Mouse (Mus musculus): ENCODE measurements at regions not wholly inside any gene's neighbourhood (a gene's known extent, or its start where the extent isn't known, plus 50 kb on each side); places are given as distances from the start of the nearest gene placed in this dataset.
"Not testable (repeated sequence)": the region's sequence is repeated elsewhere in the genome, so short reads cannot be mapped to it uniquely, and the experiment has no call there.

DNA sequence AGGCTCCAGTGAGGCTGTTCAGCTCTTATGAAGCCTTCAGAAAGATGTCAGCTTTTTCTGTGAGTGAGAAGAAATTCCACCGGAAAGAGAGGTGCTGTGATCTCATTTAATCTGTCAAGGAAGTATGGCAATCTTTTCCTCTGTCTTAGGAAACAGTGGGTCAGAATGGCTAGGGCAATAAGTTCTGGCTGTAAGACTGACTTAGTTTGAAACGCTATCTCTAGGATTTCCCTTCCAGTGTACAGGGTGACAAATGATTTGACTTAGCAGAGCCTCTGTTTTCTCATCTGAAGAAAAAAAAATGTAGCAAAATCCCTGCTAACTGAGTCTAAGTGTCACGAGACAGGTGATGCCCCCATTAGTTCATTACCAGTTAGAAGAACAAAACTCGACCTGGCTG, 181.1 kb downstream of the Csl start:
- no peak for DNase-seq (ENCODE audit: low spot score in 2 of 2)

- no peak for DNase-seq (ENCODE audit: low spot score in 2 of 2)
Measured at GRCm38 (mm10) chr10:99580191-99580590, 179.3 kb downstream of the Csl start.

- DNase-seq (ENCODE audit: low spot score in 2 of 2), result no peak
Measured at GRCm38 (mm10) chr10:99581074-99581473, 178.4 kb downstream of the Csl start.

- DNase-seq (ENCODE audit: low spot score in 2 of 2), result no peak
Measured at GRCm38 (mm10) chr10:99584855-99585254, 174.6 kb downstream of the Csl start.

DNA sequence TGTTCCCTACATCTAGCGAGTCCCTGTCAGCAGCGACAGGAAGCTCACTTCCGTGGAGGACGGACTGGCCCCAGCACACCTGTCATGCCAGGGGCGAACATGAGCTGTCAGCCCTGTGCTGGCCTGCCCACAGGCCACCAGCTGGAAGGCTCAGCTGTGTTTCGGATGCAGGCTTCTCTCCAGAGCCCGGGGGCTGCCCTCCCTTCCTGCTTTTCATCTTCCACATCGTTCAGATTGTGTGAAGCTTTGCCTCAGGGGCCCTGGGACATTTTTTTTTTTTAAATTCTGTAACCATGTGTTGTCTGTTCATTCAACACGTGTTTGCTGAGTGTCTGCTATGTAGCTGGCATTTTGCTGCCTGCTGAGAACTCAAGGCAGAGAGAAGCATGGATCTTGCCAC, 167.2 kb downstream of the Csl start:
- peak in 1 of 2 experiments; percentile 23 for DNase-seq (ENCODE audit: low spot score in 2 of 2)

GRCm38 (mm10) chr10:99595659-99596058, 163.8 kb downstream of the Csl start:
- no peak for DNase-seq (ENCODE audit: low spot score in 2 of 2)

GRCm38 (mm10) chr10:99599142-99600120, 160.0 kb downstream of the Csl start:
- not testable (repeated sequence) for DNase-seq (ENCODE audit: low spot score in 2 of 2)

DNA sequence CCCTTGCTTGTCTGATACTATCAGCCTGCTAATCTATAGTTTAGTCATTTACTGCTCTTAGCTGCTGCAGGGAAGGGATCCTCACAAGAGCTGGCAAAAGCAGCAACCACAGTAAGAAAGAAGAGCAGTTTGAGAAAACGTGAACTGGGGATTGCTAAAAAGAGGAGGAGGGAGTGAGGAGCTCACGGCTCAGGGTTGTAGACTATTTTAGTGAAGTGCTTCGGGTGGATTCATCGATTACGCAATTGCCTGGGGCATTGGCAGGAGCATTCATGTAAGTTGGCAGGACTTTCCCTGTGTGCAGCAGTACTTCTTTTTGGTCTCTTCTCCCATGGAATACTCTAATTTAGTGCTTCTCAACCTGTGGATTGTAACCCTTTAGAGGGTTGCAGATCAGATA, 157.1 kb downstream of the Csl start:
- no peak for DNase-seq (ENCODE audit: low spot score in 2 of 2)

DNA sequence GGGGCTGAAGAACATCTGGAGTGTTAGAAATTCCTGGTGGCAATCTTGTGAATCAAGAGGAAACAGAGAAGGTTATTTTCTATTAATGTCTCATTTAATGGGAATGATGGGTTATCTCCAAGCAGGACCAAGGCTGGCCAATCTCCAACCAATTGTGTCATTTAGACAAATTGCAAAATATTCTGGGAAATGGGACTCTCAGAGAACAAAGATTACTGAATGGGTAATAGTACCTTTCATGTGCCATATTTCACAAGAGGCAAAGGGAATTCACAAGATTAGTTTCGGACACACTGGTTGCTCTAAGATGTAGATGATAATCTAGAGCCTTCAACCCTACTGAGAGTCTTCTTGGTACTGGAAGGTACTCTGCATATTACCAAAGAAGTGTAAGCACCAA, 155.3 kb downstream of the Csl start:
- no peak for DNase-seq (ENCODE audit: low spot score in 2 of 2)

DNA sequence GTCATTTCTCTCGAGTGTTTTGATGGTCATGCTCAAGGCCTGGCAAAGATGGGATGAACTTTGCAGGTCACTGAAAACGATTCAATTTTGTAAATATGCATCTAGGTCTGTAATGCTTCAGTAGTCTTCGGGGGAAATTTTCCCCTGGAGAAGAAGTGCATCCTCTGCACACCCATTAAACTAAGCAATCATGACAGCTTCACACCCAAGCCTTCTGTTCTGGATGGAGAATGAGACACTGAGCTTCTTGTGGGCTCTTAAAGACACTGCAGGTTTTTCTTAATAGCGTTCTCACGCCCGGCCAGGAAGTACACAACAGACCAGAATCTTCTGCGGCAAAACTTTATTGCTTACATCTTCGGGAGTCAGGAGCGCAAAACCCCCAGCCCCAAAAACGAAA, 151.0 kb downstream of the Csl start:
- no peak for DNase-seq (ENCODE audit: low spot score in 2 of 2)

- no peak for DNase-seq (ENCODE audit: low spot score in 2 of 2)
Measured at GRCm38 (mm10) chr10:99609420-99609819, 150.0 kb downstream of the Csl start.

GRCm38 (mm10) chr10:99610890-99611289, 148.6 kb downstream of the Csl start:
- no peak for DNase-seq (ENCODE audit: low spot score in 2 of 2)

DNA sequence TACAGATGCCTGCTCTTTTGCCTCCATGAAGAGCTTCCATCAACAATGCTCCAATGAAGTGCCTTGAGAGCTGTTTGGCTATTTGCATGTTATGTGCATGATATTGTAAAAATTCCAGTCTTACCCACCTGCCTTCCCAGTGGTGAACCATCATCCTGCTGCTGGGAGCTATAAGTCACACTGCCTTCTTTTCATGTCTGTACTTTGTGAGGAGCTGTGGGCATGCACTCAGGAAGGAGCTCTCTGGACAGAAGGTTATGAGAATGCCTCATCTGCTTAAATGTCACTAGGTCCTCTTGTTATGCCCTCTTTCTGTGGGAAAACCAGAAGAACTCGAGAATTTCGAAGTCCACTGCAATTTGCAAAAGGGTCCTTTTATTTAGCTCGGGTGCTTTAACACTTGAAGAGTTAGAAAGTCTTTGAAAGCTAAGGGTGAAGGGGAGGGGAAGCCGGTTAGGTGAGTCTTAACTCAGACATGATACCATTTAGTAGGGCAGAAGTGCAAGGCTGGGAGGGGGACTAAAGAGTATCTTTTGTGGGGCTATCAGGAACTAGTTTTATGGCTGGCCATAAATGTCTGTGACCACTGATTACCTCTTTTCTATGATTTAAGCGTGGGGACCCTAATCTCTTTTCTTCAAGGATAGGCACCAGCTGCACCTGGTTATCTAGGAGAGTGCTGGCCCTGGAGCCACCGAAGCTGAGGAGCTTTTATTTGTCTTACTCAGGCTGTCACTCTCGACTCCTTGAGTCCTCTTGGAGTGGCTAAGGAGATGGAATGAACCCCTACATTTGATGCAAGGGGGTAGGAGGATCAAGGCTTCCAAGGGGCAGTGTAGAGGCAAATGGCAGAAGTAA, 144.8 kb downstream of the Csl start:
- DNase-seq (ENCODE audit: low spot score in 2 of 2), result no peak

DNA sequence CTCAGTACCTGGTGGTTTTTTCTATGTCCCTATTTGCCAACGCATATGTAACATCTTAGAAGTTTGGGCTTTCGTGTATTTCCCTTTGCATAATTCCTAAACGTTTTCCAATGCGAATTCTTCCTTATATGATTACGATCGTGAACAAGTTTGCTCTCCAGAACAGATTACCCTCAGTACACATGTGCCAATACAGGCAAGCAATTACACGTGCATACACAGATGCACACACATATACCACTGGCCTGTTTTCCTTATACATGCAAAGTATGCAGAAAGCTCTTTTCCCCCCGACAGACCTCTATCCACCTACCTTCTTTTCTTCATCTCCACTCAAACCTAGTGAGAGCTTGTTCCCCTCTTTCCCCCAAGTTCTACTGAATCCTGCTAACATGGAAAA, 144.1 kb downstream of the Csl start:
- no peak for DNase-seq (ENCODE audit: low spot score in 2 of 2)

DNA sequence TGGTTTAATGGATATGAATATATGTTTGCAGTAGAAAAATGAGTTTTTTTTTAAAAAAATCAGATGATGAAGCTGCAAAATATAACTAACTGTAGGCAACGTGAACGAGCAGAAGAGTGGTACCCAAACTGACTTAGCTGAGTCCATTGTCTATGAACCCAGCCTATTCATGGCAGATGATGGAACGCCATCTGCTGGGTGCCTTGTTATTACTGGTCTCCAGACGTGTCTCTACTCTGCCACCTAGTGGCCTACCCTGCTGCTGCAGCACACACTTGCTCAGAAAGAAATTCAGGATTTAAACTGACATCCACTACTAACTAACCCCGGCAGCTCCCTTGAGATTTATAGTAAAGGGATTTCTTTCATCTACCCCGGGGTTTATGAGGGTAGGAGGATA, 143.7 kb downstream of the Csl start:
- peak; percentile 64 to 89 for DNase-seq (ENCODE audit: low spot score in 2 of 2)

DNA sequence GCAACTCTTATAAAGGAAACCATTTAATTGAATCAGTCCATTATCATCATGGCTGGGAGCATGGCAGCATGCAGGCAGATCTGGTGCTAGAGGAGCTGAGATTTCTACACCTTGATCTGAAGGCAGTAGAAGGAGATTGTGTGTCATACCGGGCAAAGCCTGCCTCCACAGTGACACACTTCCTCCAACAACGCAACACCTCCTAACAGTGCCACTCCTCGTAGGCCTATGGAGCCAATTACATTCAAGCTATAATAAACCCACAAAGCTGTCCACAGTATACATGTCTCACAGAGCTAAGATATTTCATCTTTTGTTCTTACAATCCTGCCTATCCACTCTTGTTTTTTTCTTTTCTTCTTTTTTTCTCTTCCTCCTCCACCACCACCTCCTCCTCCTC, 141.8 kb downstream of the Csl start:
- DNase-seq (ENCODE audit: low spot score in 2 of 2), result no peak

DNA sequence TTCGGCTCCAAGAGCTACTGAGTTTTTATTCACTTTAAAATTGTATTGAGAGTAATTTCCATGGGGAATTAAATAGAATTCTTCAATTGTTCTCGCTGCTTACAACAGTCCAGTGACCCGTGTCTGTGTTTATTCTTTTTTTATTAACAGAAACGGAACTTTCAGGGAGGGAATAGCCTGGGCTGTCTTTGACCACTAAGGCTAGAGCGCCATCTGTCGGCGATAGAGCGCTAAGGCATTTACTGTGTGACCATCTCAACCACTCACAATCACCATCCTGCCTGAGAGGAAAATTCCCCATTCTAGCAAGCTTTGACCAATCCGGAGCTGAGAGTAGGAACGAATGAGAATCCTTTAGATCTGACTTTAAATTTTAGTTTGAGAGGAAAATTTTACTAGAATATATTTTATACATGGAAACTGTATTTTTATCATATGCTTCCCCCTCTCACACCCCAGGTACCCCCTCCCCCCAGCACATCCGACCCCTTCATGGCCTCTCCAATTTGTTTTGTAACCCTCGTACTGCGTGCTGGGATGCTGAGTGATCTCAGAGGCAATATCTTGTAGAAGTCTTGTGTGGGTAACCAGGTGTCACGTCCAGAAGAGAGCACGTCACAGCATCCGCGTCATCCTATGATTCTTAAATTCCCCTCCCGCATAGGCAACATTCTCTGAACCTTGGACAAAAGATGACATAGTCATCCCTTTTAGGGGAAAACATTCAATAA, 139.9 kb downstream of the Csl start:
- peak; percentile 52 to 76 for DNase-seq (ENCODE audit: low spot score in 2 of 2)

DNA sequence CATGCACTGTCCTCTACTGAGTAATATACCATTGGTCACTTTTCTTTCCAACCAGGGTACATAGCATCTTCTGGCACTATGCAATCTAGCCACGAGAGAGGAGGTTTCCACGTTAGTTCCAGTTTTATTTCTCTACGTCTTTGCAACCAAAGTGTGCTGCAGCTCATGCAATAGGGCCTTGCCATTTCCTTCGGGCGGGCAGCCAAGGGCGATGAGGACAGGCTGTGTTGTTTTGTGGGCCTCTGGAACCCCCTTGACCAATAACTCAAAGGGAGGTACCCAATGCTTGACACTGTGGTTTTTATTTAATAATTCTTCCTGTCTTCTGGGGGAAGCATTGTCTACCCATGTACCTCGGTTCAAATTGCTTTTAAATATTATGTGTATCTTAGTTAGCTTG, 139.0 kb downstream of the Csl start:
- no peak for DNase-seq (ENCODE audit: low spot score in 2 of 2)

- no peak for DNase-seq (ENCODE audit: low spot score in 2 of 2)
Measured at GRCm38 (mm10) chr10:99627355-99627754, 132.1 kb downstream of the Csl start.

GRCm38 (mm10) chr10:99632250-99632985, 127.0 kb downstream of the Csl start:
- DNase-seq (ENCODE audit: low spot score in 2 of 2), result no peak

DNA sequence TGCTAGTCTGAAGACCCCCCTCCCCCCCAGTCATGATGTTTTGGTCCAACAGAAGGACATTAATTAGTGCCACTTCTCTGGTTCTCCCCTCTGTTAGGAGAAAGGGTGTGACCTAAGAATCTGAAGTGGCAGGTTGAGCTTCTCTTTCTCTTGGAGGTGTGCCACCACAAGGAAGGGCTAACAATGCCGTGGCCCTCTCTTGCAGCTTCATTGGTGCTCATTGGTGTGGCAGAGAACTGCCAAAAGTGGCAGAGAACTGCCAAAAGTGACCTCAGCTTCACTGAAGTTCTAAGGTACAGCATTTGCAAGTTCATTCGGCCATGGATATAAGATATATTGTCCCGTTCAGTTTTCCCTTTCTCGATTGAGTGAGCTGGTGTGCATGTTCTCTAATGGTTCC, 123.7 kb downstream of the Csl start:
- DNase-seq (ENCODE audit: low spot score in 2 of 2), result no peak

Measured in gastrocnemius, postnatal 4 days (tissue).